Mouse (Mus musculus): Measurements from ENCODE around the gene Sla2.
"Not testable (repeated sequence)": the region's sequence is repeated elsewhere in the genome, so short reads cannot be mapped to it uniquely, and the experiment has no call there.

The Sla2 gene

DNA sequence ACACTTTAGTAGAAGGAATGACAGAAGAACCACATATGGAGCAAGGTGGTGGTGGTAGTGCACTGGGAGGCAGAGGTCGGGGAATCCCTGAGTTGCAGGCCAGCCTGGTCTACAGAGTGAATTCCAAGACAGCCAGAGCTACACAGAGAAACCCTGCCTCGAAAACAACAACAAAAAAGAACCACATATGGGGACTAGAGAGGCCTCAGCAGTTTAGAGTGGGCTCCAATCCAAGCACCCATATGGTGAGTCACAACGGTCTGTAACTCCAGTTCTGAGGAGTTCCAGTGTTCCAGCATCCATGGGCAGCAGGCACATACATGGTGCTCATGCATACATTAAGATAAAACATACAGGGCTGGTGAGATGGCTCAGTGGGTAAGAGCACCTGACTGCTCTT, 22.5 kb downstream of the Sla2 start:
- no peak for DNase-seq (ENCODE audit: low read depth, low spot score)

DNA sequence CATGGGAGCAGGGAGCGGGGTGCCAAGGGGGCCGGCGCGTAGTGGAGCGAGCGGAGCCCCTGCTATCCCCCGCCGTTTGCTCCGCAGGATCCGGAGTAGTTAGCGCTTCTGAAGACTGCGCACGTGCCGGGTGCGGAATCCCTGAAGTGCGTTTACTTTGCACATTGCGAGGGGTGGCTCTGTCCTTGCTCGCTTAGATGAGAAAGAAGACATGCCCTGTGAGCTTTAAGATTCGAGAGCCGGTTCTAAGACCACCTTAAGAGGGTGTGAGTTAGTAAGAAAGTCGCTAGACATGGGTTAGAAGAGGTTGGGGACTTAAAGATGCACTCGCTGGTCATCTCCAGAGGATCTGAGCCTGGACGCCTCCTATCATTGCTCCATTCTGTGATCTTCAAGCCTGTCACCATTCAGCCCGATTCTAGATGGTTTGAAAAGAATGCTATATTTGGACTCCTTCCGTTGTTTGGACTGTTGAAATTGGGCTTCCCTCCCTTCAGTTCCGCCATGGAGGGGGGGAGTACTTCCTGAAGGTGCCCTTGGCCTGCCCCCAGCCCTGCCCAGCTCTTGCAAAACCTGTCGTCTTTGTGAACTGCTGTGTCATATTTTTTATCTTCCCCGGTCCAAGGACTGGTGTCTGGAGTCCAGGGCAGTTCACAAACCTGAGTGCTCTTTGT, 23.4 kb downstream of the Sla2 start:
- DNase-seq (ENCODE audit: low read depth, low spot score): peak; percentile 64

DNA sequence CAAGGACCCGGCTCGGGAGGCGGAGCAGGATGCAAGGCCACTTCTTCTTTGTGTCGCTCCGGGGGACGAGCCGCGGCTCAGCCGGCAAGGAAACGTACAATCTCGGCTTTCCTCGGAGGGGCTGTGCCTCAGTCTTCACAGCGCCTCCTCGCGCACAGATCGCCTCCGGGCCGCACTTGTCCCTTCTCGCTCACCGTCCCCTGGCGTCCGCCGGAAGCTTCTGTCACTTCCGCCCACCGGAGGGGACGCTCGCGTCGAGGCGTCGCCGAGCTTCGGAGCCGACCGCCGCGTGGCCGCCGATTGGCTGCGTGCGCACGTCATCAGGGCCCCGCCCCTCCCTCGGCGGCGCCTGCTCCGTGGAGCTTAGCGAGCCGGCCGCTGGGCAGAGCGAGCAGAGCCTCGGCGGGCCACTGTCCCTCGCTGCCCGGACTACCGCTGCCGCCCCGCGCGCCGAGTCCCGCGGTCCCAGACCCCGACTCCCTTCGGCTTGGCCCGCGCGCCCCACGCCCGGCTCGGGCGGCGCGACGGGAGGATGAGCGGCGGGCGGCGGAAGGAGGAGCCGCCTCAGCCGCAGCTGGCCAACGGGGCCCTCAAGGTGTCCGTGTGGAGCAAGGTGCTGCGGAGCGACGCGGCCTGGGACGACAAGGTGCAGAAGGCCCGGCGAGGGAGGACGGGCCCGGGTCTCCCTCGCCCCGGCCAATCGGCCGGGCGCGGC, 24.1 kb downstream of the Sla2 start, which contains the start of gene Rab5if:
Gene Rab5if (plus strand): TSS at position 357 of the 715 bp plus-strand sequence.
- peak; percentile 99 for DNase-seq (ENCODE audit: low read depth, low spot score)

DNA sequence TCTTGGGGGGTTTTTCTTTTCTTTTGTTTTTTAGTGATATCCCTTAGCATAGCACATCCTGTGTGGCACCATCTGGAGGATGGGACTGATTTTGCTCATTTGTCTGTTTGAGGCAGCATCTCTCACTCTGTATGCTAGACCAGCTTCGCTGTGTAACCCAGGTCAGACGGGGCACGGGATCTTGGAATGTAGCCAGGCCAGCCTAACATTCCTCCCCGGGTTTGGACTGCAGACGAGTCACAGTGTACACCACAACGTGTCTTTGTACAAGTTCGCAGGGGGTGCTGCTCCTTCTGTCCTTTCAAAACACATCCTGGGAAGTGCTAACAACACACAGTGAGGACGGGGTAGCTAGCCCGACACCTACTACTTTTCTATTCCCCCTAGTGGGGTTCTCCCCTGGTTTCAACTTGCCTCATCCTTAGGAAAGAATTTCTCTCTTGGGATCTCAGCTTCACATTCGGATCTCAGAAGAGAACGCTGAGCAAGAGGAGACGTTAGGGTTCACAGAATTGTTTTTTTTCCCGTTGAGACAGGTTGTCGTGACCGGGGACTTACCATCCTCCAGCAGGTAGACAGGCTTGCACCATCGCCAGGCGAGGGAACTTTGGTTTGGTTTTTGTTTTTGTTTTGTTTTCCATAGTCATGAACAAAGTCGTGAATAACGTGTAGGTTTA, 24.8 kb downstream of the Sla2 start:
- DNase-seq (ENCODE audit: low read depth, low spot score): peak; percentile 73

- no peak for DNase-seq (ENCODE audit: low read depth, low spot score)
Observed at GRCm38 (mm10) chr2:156858671-156859070, 28.3 kb downstream of the Sla2 start.

GRCm38 (mm10) chr2:156857835-156858234, 29.2 kb downstream of the Sla2 start, which contains the start of gene 4930518I15Rik:
Gene 4930518I15Rik (minus strand): TSS chr2:156857946.
- no peak for DNase-seq (ENCODE audit: low read depth, low spot score)

- DNase-seq (ENCODE audit: low read depth, low spot score): peak; percentile 82
Observed at GRCm38 (mm10) chr2:156857385-156857791, 29.6 kb downstream of the Sla2 start.

DNA sequence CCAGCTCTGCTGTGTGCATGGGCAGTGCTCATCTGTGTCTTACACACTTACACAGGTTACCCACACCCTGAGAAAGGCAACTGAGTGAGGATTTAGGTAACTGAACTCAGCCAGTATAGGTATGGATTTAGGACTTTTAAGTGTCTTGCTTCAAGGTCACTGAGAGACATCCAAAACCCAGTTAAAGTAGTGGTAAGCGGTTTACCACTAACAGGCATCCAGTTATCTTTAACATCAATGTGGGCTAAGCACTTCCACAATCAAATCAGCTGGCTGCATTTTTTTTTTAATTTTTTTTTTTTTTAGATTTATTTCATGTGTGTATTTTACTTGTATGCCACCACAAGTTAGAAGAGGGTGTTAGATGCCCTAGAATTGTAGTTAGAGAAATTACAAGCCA, 30.7 kb downstream of the Sla2 start:
- DNase-seq (ENCODE audit: low read depth, low spot score): no peak

GRCm38 (mm10) chr2:156853999-156854771, 32.8 kb downstream of the Sla2 start:
- not testable (repeated sequence) for DNase-seq (ENCODE audit: low read depth, low spot score)

DNA sequence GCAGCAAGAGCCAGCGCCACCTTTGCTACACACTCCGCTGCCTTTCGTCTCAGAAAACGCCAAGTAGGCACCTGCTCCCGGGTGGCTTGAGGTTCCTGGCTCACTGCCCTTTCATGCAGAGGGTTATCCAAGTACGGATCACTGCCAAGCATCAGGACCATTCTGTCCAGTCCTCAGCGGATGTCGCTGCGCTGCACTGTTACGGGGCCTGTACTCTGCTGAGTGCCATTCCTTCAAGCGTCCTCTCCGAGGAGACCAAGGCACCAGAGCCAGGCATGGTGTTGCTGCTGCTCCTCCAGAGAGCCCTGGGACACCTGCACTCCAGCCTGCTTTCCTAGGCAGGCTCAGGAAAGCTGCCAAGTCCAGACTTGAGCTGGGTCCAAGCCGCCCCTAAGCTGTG, 33.4 kb downstream of the Sla2 start:
- not testable (repeated sequence) for DNase-seq (ENCODE audit: low read depth, low spot score)

DNA sequence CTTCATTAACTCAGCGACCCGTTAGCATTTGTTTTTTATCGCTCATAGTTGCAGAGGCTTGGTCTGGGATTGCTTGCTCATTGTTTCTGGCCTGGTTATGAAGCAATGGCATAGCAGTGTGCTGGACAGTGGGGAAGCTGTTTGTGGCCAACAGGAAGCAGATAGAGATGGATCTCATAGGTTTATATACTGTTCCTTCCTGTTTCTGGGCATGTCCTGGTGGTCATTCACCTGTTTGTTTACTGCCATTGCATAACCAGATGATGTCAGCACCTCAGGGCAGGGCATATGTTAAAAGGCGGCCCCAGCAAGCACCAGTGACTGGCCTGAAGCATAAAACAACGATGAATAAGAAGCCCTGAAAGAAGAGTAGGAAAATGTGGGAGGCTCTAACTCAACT, 36.5 kb downstream of the Sla2 start:
- no peak for DNase-seq (ENCODE audit: low read depth, low spot score)

GRCm38 (mm10) chr2:156848526-156849182, 38.3 kb downstream of the Sla2 start:
- no peak for DNase-seq (ENCODE audit: low read depth, low spot score)

DNA sequence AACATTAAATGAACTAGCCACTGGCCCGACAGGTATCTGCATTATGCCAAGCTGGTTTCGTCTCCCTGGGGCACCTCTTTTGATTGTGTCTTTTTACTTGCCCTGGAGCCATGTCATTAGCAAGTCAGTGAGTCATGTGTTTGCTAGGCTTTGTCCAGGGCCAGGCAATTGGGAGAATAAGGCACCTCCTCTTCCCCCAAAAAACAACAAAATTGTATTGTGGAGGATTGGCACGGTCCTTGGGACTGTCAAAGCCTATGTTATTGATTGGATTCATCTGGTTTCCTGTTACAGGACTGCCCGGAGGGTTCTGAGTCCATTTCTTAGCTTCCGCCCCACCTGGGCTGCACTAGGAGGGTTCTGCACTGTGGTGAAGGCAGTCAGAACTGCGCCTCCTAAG, 39.3 kb downstream of the Sla2 start:
- DNase-seq (ENCODE audit: low read depth, low spot score): no peak

GRCm38 (mm10) chr2:156844715-156845114, 42.3 kb downstream of the Sla2 start:
- DNase-seq (ENCODE audit: low read depth, low spot score): no peak

DNA sequence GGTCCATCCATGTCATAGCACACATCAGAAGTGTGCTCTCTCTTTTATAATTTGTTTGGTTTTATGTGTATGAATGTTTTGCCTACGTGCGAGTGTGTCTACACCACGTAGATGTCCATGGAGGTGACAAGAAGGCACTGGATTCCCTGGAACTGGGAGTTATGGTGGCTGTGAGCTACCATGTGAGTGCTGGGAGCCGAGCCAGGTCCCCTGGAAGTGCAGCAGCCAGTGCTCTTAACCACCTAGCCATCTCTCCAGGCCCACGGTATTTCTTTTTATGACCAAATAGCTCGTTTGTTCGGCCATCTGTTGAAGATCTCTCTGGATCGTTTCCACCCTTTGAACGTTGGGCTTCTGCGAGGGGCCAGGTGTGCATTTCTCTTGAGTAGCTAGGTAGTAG, 43.7 kb downstream of the Sla2 start:
- DNase-seq (ENCODE audit: low read depth, low spot score): no peak

GRCm38 (mm10) chr2:156842711-156843110, 44.3 kb downstream of the Sla2 start:
- no peak for DNase-seq (ENCODE audit: low read depth, low spot score)

DNA sequence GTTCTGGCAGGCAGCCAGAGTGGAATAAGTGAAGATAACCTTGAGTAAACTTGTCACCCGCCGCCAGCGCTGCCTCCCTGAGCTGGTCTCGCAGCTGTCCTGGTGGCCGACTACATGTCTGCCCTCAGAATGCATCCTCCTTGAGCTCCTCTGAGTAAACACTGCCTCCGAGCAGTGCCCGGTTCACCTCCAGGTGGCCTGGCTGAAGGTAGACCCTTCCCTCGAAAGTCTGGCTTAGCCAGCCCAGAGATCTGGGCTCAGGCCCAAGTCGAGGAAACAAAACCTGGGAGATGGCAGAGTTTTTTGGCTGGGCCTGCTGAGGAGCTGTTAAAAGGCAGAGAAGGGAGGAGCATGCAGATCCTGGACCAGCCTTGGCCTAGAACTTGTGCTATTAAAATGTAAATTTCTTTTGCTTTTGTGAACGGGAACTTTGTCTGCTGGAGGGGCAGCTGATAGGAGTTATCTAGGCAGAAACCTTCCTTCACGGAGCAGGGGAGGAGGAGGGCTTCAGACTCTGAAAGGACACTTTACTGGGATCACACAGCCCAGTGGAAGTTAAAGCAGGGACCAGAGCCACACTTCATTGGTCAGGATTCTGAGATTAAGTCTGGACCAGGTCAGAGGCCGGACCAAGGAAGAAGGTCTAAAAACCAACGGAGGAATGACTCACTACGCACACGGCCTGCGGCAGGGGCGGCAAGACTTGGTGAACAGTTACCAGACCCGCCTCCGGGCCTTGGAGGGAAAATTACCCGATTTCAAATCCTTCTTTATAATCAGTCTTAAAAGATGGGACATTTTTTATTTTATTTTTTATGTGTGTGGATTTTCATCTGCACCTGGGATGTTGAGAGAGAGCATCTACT, 44.9 kb downstream of the Sla2 start:
- peak; percentile 75 for DNase-seq (ENCODE audit: low read depth, low spot score)

- no peak for DNase-seq (ENCODE audit: low read depth, low spot score)
Observed at GRCm38 (mm10) chr2:156841028-156841840, 45.8 kb downstream of the Sla2 start.

DNA sequence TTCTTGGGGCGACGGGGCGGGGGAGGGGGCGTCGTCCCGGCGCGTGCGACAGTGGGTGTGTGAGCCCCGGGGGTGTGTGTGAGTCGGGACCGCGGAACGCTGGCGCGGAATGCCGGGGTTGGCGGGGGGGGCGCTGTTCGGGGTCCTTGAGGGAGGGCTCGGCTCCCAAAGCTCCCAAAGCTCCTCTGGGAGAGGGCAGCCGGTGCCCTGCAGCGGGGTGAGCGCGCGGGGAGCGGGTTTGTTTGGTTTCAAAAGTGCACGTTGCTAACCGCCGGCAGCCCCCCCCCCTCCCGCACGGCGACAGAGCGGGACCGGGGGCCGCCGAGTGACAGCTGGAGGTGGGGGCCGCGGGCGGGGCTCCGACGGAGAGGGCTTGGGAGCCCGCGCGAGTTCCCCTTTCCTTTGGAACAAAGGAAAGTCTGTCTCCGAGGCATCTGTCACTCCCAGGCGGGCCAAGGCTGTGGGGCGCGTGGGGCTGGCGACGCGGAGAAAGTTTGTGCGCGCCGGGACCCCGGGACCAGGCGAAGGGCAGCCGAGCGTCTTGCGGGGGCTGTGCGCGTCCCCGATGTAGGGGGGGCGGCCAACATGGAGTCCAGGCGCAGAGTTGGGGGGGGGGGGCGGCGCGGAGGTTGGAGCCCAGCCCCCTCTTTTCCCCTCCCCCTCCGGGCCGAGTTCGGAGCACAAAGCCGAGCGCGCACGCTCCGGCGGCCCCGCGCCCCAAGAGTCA, 46.5 kb downstream of the Sla2 start:
- peak; percentile 73 for DNase-seq (ENCODE audit: low read depth, low spot score)

All from A20 (cell line).